Mouse (Mus musculus) skeletal muscle tissue, adult 2 months (tissue): ENCODE measurements around the gene Glipr1l1.
"Not testable (repeated sequence)": the region's sequence is repeated elsewhere in the genome, so short reads cannot be mapped to it uniquely, and the experiment has no call there.

Experiments
- DNase-seq: peaks from one replicate; pipeline ENCODE4 v3.0.0-alpha.2; 2012; ENCODE audit warnings: low read depth, low spot score

Gene Glipr1l1

DNA sequence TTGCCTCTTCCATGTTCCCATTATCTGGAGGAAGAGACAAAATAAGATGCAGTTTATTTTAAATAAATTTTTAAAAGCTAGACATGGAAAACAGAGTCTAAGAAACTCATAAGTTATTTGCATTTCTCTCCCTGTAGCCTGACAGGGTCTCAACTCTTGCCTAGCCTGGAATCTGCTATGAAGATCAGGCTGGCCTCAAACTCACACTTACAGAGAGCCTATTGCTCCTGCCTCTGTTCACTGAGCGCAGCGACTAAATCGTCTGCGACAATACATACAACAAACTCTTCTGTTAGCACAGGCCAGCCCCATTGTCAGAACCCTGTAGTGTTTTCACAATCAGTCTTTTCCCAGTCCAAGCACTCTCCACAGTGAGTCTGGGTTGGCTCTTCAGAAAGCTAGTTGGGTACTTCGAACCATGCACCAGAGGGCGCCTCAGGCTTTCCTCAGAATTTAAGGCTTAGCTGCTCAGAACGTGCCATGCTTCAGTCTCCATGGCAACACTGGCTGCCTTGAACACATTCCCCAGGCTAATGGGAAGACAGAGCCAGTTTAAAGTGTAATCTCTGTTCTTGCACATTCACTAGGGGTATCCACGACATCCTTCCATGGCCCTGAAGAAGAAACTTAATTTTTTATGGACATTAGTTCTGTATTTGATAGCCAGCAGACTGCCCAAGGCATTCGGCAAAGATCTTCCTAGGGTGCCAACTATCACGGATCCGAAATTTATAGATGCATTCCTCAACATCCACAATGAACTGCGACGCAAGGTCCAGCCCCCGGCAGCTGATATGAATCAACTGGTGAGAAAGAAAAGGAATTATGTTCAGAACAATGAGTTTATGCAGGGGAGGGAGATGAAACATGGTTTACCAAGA is at the start of gene Glipr1l1:
TSS of gene Glipr1l1 (plus strand) at position 488 of the 881 bp plus-strand sequence.
- DNase-seq: no peak

DNA sequence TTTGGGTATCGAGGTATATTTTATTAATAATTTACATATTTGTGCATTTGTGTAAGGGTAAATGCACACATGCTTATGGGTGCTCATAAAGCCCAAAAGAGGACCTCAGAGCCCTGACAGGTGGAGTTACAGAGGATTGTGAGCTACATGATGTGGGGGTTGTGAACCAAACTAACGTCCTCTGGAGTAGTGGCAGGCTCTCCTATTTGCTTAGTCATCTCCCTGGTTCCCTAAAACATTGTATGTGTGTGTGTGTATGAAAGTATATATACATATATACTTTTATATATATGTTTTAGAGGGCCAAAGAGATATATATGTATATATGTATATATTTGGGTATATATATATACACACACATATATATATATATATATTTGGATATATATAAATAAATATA is 36.4 kb upstream of the Glipr1l1 start:
- no peak for DNase-seq

DNA sequence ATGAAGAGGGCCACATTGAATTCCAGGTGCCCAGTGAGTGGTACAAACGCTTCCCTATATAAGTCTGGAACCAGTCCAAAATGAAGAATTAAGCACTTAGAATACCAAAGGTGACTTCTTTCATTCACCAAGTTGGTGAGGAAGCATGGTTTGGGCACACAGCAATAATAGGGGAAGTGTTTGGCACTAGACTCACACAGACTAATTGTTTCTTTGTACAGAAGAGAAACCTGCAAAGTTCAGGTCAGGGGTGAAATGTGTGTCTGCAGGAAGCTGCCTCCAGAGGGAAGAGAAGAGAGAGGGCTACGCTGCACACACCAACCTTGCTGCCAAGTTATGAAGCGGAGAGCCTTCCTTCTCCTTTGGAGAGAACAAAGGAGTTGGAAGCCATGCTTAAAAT is 31.3 kb upstream of the Glipr1l1 start:
- DNase-seq: not testable (repeated sequence)

DNA sequence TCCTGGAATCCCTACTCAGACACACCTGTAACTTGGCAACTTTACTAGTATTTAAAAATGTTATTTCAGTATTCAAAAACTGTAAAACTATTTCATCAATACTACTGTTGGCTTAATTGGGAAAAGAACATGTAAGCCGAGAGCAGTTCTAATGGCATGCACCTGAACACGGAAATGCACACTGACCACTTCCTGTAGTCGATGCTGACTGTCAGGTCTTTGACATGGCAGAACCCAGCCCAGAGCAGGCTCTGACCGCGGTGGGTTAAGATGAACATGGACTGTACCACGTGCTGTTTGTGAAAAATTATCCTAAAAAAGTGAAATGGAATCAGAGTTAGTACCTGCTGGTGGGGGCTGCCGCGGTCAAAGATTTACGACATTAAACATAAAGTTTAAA is 16.5 kb upstream of the Glipr1l1 start:
- DNase-seq: not testable (repeated sequence)

DNA sequence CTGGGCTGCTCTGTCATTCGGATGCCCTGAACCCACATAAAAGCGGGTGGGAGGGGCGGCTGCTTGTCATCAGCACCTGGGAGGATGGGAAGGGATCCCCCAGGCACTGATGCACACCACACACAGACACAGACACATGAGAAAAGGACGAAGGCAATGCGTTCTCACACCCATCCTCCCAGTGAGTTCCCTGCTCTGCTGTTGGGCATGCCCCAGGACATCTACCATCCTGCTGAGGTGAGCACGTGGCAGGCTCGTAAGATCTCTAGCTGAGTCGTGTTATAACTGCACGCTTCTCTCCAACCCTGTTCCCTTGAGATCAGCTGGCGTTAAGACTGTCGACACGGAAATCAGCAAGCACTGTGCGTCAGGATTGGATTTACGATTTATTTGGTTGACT is 15.7 kb upstream of the Glipr1l1 start:
- DNase-seq: not testable (repeated sequence)

DNA sequence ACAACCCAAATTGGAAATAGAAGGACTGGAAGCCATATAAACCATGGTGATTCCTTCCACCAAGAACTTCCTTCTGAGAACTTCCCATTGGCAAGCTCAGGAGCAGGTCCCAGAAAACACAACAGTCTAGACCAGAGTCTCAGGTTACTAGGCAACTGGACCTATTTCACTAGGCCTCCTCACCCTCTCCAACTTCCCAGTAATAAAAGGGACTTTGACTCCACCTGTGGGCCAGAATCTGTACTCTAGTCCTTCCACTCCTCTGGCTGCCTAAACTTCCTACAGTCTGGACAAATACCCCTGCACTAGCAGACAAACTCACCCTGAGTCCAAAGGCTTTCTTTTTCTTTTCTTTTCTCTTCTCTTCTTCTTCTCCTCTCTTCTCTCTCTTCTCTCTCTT is 8.8 kb upstream of the Glipr1l1 start:
- DNase-seq: no peak

DNA sequence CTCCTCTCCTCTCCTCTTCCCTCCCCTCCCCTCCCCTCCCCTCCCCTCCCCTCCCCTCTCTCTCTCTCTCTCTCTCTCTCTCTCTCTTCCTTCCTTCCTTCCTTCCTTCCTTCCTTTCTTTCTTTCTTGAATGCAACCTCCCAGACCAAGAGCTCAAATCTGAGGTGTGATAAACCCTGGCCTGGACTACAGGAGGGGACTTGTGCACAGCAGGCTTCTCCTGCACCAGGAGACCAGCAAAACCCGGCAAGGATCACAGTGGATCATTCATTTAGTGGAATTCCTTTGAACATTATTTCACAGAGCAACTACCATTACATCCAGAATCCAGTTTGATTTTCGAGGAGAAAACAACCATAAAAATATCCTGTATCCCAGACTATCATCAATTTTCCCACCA is 8.0 kb upstream of the Glipr1l1 start:
- not testable (repeated sequence) for DNase-seq

DNA sequence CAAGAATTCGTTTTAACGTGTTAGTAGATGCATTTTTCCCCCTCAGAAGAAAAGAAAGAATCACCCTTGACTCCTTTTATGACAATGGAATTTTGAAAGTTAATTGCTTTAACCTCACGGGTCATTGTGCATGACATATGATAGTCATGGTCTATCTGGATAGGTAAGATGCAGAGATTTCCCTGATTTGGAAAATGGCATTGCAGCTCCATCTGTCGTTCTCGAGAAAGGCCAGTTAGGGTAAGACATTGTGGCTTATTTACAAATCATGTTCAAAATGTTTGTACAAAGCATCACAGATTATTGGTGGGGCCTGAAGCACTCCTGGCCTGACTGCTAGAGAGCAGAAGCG is 570 bp downstream of the Glipr1l1 start:
- not testable (repeated sequence) for DNase-seq

DNA sequence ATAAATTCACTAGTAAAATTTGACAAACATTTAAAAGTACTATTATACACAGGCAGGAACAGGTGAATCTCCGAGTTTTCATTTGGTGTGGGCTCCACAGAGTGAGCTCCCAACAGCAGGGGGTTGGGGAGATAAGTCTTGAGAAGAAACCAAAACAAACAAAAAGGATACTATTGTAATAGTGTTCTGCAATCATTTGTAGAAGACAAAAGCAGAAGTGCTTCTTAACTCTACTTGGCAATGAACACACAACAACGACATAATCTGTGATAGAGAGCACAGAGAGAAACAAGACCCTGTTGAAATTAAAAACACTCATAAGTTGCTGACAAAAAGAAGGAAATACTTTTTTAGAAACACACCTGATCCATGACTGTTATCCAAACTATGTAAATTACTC is 20.1 kb downstream of the Glipr1l1 start:
- no peak for DNase-seq

DNA sequence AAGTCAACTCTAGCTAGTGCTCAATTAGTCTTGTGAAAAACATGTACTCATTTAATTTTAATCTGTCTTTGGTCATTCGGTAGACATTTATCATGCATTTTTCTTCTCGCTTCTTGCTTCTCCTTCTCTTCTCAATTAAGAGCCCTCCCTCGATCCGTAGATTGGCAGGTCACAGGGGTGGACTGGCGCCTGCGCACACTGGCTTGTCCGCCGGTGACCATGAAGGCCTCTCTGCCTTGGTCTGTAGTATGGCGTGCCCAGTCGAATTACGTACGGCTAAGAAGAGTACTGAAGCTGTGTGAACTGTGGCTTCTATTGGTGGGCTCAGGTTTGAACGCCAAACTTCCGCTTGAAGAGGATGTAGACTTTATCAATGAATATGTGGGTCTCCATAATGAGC is 23.2 kb downstream of the Glipr1l1 start, which contains the start of gene Glipr1l2:
TSS of gene Glipr1l2 (plus strand) at position 198 of the 400 bp plus-strand sequence.
- DNase-seq: no peak

DNA sequence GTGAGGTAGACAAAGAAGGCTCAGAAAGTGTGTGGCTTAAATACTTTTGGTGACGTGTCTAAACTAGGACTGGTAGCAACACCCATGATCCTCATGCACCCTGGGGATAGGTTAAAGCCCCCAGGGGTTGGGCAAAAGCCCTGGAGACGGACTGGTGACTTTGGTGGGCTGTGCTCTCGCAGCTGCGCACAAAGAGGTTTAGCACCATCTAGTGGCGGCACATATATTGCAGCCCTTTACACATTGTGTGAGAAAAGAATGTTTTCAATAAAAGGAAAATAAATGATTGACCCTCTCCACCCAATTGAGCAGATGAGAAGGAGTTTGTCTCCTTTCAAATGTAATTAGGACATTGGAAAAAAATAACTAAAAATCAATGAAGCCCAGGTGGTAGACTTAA is 45.8 kb downstream of the Glipr1l1 start:
- not testable (repeated sequence) for DNase-seq

DNA sequence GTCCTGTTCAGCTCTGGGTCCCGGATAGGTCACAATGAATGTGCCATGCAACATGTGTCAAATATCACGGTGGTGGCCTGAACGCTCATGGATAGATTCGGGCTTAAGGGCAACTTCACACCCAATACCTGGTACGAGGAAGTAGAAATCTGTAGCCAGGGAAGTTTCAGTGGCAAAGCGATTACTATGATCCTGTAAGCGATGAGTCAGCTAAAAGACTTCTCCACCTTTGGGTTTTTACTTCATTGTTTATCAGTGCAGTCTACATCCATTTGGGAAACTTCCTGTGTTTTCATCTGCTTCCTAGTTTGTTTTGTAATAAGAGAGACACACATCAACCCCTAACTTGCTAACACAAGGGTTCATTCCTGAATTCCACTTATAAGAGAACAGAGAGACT is 50.4 kb downstream of the Glipr1l1 start:
- DNase-seq: no peak

DNA sequence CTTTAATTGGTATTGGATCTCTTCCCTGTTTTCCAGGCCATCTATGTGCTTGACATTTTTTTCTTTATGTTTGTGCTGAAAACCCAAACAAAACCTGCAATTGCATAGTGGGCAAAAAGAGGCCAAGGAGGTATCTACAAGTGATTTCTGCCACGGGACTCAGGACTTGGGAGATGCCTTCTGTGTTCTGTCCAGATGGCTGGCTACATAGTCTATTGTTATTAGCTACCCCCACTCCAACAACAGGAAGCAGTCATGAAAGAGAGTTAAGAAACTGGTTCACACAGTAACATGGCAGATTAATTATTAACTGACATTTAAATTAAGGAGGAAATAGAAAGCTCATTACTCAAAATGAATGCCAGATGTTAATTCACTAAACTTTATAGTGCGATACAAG is 65.1 kb downstream of the Glipr1l1 start:
- not testable (repeated sequence) for DNase-seq

DNA sequence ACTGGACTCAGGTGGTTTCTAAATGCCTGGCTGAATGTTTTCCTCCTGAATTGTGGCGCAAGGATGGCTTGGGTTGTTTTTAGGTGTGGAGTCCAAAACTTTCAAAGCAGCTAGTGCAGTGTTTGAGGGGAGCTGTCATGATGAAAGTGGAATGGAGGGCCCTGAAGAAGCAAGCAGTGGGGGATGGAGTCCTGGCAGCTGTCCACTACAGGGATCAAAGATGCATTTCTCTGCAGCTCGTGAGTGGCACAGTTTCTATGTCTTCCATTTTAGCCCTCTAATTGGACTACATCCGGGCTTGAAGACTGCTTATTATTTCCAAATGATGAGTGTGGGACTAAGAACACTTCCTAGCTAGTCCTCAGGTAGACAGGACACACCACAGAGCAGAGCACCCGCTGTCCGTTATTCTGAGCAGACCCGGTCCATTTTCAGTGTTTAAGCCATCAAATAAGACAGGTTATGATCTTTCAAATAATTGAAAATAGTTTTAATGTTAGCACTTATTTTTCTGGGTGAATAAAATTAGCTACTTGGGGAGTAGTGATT is 67.8 kb downstream of the Glipr1l1 start:
- not testable (repeated sequence) for DNase-seq
